Mouse (Mus musculus): Measurements from ENCODE around the gene Cct6b. TPM values are rescaled to one million over a fixed set of nuclear protein-coding genes. Genes with fewer than 3 reads are reported as not detected.

Gene Cct6b
- 0.41 and 0.45 TPM in 2 replicates for polyA plus RNA-seq (2016; fragmentation: Nextera tagmentation; extraction: Ambion mirVana)

DNA sequence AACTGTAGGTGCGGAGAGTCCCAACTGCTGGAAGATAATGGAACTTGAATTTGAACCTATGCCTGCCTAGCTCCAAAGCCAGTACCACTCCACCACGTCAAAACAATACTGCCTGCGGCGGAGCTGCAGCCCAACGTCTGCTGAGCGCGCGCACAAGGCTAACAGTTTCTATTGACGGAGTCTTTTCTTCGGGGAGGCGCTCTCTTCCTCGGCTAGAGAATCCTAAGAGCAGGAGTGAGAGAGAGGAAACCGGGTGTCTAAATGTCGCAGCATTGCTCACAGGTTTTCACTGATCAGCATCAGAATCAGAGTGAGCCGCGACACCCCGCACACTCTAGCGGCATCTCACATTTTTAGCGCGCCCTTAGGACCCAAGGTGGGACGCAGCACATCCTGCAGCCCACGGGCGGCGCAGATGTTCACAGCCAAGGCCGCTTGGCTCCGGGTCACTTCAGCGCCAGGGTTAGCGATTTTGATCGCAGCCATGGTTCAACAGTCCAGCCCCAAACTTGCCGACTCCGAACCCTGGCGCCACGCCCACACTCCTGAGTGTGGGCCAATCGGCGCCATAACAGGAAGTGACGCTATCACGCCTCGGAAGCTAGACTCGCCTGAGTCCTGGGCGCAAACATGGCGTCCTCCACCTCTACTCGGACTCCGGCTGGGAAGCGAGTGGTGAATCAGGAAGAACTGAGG is at the start of gene Cct6b, which contains the start of gene Zfp830:
Cct6b (minus strand) TSS at position 580 of the 696 bp plus-strand sequence.
Zfp830 (plus strand) TSS at position 604 of the 696 bp plus-strand sequence.
- peak within 1 kb of the TSS; percentile 86 for H3K9ac ChIP-seq
- H3K4me2 ChIP-seq (replicated peaks): peak within 1 kb of the TSS; percentile 92
- peak within 1 kb of the TSS; percentile 86 for H3K4me3 ChIP-seq
- under 1% methylated on average over 44 of the region's 44 CpGs for WGBS
- ATAC-seq (ENCODE audit: insufficient number of reproducible peaks, insufficient read depth, low FRiP score, low TSS enrichment): peak; percentile 99
- H3K9me3 ChIP-seq: no peaks in the 10 kb centered on the region
- H3K27ac ChIP-seq: peak within 1 kb of the TSS; percentile 94
- H3K36me3 ChIP-seq: peaks cover 9% of the 10 kb centered on the region; the same call in 1 of the 2 replicates
- peaks cover 22% of the 10 kb centered on the region for H3K4me1 ChIP-seq
- no peaks in the 10 kb centered on the region for H3K27me3 ChIP-seq

DNA sequence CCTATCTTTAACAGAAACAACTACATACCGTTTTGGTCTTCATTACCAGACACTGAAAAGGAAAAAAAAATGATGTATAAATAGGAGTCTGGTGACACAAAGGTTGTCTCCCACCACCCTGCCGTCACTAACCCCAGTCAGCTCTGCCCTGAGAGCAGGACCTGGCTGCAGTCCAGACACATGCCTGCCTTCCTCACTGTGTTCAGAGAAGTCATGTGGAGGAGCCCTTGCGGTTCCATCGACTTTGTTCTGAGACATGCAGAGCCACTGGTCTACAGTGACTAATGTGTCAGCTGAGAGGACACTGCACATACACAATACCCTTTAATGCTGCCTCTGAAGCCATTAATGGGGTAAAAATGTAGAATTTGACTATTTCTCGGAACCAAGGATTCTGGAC is 44.4 kb upstream of the Cct6b start:
- Histone ChIP-seq H3K4me1 (0 out of 2 replicates have a peak, but pooled peaks cover 3% of the 10 kb centered on the region), H3K9me3 (no peaks in the 10 kb centered on the region), H3K27ac (no peak overlapping the region), H3K4me3 (no peak overlapping the region), H3K36me3 (peaks cover 1% of the 10 kb centered on the region), H3K27me3 (no peaks in the 10 kb centered on the region), H3K4me2 (replicated peaks) (no peak overlapping the region), H3K9ac (no peak overlapping the region)
- no peak for ATAC-seq (ENCODE audit: insufficient number of reproducible peaks, insufficient read depth, low FRiP score, low TSS enrichment)
- 72% methylated on average over 5 of the region's 5 CpGs for whole genome bisulfite sequencing

DNA sequence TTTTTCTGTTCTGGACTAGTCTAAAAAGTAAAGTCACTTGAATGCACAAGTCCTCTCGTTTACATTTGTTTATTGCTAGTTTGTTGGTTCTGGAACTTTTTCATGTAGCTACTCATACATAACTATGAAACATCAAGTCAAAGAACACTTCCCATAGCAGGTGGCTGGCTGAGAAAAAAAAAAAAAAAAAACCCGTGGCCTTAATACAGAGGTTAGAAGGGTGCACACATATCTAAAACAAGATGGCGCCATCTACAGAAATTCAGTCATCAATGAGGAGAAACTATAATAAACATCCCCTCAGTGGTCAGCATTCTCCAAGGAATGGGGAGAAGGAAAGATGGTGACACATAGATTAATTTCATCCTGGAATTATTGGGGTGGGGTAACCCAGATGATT is 43.2 kb upstream of the Cct6b start:
- 0 out of 2 replicates have a peak, but pooled peaks cover 3% of the 10 kb centered on the region for H3K4me1 ChIP-seq
- H3K36me3 ChIP-seq: peaks cover 12% of the 10 kb centered on the region
- H3K4me2 ChIP-seq (replicated peaks): no peak overlapping the region
- H3K27me3 ChIP-seq: no peaks in the 10 kb centered on the region
- ATAC-seq (ENCODE audit: insufficient number of reproducible peaks, insufficient read depth, low FRiP score, low TSS enrichment): no peak
- no peaks in the 10 kb centered on the region for H3K9me3 ChIP-seq
- no peak overlapping the region for H3K4me3 ChIP-seq
- no peak overlapping the region for H3K27ac ChIP-seq
- no peak overlapping the region for H3K9ac ChIP-seq
- WGBS: 81% methylated on average over 3 of the region's 3 CpGs

DNA sequence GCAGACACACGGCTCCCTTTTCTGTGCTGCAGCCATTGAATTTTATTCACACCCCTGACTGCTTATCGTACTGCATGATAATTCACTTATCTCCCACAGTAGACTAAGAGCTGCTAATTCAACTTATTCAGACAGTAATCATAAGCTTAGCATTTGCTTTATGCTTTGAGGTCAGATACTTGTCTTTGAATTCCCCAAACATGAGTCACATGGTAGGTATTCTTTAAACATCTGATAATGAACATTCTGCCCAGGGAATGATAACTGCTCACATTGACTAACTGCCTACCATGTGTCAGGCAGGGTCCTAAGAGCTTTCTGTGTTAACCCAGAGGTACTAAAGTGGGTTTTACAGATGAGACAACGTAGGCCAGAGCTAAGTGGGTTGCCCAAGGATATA is 42.5 kb upstream of the Cct6b start:
- Histone ChIP-seq H3K4me3 (no peak overlapping the region), H3K4me1 (no peaks in the 10 kb centered on the region), H3K9ac (no peak overlapping the region), H3K27me3 (no peaks in the 10 kb centered on the region), H3K9me3 (no peaks in the 10 kb centered on the region), H3K36me3 (peaks cover 18% of the 10 kb centered on the region), H3K4me2 (replicated peaks) (no peak overlapping the region), H3K27ac (no peak overlapping the region)
- ATAC-seq (ENCODE audit: insufficient number of reproducible peaks, insufficient read depth, low FRiP score, low TSS enrichment): no peak
- 84% methylated on average over 3 of the region's 3 CpGs for WGBS

DNA sequence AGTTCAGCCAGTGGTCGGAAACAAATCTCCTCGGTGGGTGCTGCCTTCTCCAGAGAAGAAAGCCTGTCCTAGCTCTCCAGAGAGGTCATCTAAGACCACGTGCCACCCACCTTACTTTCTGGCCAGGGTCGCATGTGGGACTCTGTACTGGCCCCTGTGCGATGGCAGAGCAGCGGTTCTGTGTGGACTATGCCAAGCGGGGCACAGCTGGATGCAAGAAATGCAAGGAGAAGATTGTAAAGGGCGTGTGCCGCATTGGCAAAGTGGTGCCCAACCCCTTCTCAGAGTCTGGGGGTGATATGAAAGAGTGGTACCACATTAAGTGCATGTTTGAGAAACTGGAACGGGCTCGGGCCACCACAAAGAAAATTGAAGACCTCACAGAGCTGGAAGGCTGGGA is 19.3 kb upstream of the Cct6b start:
- Histone ChIP-seq H3K9ac (no peak overlapping the region), H3K4me1 (peaks cover 15% of the 10 kb centered on the region), H3K4me3 (no peak overlapping the region), H3K4me2 (replicated peaks) (no peak overlapping the region), H3K27ac (no peak overlapping the region), H3K9me3 (no peaks in the 10 kb centered on the region), H3K27me3 (no peaks in the 10 kb centered on the region), H3K36me3 (peaks cover 45% of the 10 kb centered on the region)
- WGBS: 96% methylated on average over 11 of the region's 11 CpGs
- no peak for ATAC-seq (ENCODE audit: insufficient number of reproducible peaks, insufficient read depth, low FRiP score, low TSS enrichment)

DNA sequence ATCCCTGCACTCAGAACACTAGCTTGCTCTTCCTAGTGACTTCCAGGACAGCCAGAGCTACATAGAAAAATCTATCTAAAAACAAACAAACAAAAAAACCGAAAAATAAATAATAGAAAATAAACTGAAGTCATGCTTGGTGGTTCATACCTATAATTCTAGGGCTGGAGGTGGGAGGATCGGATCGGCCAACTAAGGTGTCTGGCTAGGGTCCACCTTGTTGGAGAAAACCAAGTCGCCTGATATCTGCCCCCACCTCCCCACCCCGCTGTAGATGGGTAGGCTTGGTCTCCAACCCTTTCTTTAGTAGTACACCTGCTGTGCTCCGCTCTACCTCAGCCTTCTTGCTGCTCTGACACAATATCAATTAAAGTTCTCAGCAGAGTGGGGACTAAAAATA is 18.1 kb upstream of the Cct6b start:
- ATAC-seq (ENCODE audit: insufficient number of reproducible peaks, insufficient read depth, low FRiP score, low TSS enrichment): no peak
- Histone ChIP-seq H3K9me3 (no peaks in the 10 kb centered on the region), H3K36me3 (peaks cover 32% of the 10 kb centered on the region; the same call in 1 of the 2 replicates), H3K9ac (peak overlapping the region; percentile 85), H3K4me1 (peaks cover 15% of the 10 kb centered on the region), H3K27ac (0 out of 2 replicates have a peak overlapping the region, but pooled peaks have one; percentile 98), H3K27me3 (no peaks in the 10 kb centered on the region), H3K4me2 (replicated peaks) (peak overlapping the region; percentile 51), H3K4me3 (peak overlapping the region; percentile 65)
- 50% methylated on average over 6 of the region's 6 CpGs for WGBS

DNA sequence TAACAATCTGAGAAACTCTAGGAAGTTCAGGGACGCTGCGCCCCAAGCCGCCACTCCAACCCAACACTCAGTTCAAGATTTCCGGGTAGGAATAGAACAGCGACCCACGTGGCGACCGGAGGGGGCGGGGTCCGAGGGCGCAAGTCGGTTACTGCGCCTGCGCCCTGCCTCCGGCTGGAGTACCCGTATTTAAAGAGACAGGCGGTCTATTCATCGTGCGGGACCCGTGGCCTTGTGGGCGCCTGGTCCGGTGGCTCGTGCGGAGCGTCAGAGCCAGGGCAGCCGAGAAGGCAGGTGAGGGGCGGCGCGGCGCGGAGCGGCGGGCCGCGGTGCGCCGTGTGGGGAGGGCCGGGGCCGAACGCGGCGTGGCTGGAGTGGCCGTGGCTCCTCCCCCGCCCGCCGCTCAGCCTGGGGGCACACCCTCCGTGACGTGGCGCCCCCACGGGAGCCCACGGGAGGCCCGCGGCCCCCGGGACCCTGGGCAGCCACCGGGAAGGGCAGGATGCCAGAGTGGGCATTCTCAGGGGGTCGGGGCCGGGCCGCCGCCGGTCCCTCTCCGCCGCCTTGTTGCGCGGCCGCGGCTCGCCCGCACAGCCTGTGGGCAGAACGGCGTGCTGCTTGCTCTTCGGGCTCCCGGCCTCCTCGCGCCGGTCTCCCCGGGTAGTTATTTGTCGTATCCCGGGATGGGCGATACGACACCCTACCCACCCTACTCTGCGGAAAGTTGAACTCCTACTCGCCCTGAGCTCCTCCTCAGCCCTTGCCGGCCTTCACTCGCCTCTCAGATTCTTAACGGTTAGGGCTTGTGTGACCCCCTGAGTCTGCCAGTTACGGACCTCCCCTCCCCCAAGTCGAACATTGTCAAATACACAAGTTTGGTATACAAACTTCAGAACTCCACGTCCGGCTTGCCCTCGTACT is 17.1 kb upstream of the Cct6b start, which contains the start of gene Lig3:
Lig3 (plus strand) TSS at position 126 of the 921 bp plus-strand sequence.
- no peaks in the 10 kb centered on the region for H3K27me3 ChIP-seq
- peaks cover 15% of the 10 kb centered on the region for H3K4me1 ChIP-seq
- peaks cover 23% of the 10 kb centered on the region; the same call in 1 of the 2 replicates for H3K36me3 ChIP-seq
- H3K9ac ChIP-seq: peak within 1 kb of the TSS; percentile 85
- H3K27ac ChIP-seq: peak within 1 kb of the TSS; percentile 98
- peak within 1 kb of the TSS; percentile 51 for H3K4me2 ChIP-seq (replicated peaks)
- under 1% methylated on average over 64 of the region's 90 CpGs for WGBS
- no peaks in the 10 kb centered on the region for H3K9me3 ChIP-seq
- peak within 1 kb of the TSS; percentile 65 for H3K4me3 ChIP-seq
- peak; percentile 87 for ATAC-seq (ENCODE audit: insufficient number of reproducible peaks, insufficient read depth, low FRiP score, low TSS enrichment)

DNA sequence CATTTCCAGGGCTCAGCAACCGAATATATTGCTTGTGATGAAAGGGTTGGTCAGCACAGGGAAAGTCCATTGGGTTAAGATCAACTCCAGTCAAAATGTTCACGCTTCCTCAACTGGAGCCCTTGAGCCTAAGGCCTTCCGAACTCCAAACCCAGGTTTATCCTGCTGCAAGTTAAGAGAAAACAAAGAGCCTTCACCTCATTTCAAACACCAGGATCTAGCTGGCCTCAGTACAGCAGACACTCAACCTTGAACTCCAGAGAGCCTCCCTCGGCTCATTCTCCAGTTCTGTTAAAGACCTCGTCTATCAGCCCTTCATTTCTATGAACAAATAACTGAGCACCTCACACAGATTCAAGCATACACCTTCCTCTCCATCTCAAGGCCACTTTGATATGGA is 16.0 kb upstream of the Cct6b start:
- Histone ChIP-seq H3K4me1 (peaks cover 15% of the 10 kb centered on the region), H3K9ac (peak overlapping the region; percentile 85), H3K4me2 (replicated peaks) (peak overlapping the region; percentile 51), H3K27me3 (no peaks in the 10 kb centered on the region), H3K9me3 (no peaks in the 10 kb centered on the region), H3K27ac (no peak overlapping the region), H3K4me3 (peak overlapping the region; percentile 65), H3K36me3 (peaks cover 12% of the 10 kb centered on the region; the same call in 1 of the 2 replicates)
- 51% methylated on average over 5 of the region's 5 CpGs for WGBS
- no peak for ATAC-seq (ENCODE audit: insufficient number of reproducible peaks, insufficient read depth, low FRiP score, low TSS enrichment)

DNA sequence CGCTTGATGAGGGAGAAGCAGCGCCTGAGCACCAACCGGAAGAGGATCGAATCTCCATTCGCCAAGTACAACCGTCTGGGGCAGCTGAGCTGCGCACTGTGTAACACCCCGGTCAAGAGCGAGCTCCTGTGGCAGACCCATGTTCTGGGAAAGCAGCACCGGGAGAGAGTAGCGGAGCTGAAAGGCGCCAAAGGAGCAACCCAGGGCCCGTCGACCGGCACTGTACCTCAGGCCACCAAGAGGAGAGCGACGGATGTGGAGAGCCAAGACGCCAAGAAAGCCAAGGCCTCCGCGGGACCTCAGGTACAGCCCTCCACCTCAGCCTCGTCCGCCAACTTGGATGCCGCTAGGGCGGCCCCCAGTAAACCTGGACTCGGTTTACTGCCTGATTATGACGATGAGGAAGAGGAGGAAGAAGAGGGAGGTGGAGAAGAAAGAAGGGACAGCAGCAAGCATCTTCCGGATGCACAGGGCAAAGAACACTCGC is 360 bp upstream of the Cct6b start:
- Histone ChIP-seq H3K27ac (peak overlapping the region; percentile 94), H3K4me1 (peaks cover 22% of the 10 kb centered on the region), H3K9me3 (no peaks in the 10 kb centered on the region), H3K4me2 (replicated peaks) (peak overlapping the region; percentile 92), H3K36me3 (peaks cover 14% of the 10 kb centered on the region; the same call in 1 of the 2 replicates), H3K9ac (peak overlapping the region; percentile 86), H3K27me3 (no peaks in the 10 kb centered on the region), H3K4me3 (peak overlapping the region; percentile 86)
- ATAC-seq (ENCODE audit: insufficient number of reproducible peaks, insufficient read depth, low FRiP score, low TSS enrichment): peak; percentile 75
- WGBS: under 1% methylated on average over 28 of the region's 28 CpGs

DNA sequence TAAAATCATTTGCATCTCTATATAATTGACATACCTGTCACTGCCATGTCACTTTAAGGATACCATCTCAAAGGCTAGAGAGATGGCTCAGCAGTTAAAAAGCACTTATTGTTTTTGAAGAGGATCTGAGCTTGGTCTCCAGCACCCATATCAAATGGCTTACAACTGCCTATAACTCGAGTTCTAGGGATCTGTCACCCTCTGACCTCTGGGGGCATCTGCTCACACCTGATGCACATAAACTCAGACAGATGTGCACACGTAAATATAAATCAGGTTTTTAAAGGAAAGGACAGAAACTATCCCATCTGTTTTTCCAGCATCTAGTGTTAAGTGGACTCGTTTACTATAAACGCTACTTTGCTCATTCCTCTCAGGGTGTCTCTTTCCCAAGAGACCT is 860 bp downstream of the Cct6b start:
- Histone ChIP-seq H3K4me3 (peak overlapping the region; percentile 86), H3K27ac (peak overlapping the region; percentile 94), H3K27me3 (no peaks in the 10 kb centered on the region), H3K9me3 (no peaks in the 10 kb centered on the region), H3K36me3 (0 out of 2 replicates have a peak, but pooled peaks cover 2% of the 10 kb centered on the region), H3K9ac (peak overlapping the region; percentile 86; the same call in 1 of the 2 replicates), H3K4me1 (peaks cover 22% of the 10 kb centered on the region), H3K4me2 (replicated peaks) (peak overlapping the region; percentile 92)
- ATAC-seq (ENCODE audit: insufficient number of reproducible peaks, insufficient read depth, low FRiP score, low TSS enrichment): no peak
- 13% methylated on average over 4 of the region's 4 CpGs for WGBS

DNA sequence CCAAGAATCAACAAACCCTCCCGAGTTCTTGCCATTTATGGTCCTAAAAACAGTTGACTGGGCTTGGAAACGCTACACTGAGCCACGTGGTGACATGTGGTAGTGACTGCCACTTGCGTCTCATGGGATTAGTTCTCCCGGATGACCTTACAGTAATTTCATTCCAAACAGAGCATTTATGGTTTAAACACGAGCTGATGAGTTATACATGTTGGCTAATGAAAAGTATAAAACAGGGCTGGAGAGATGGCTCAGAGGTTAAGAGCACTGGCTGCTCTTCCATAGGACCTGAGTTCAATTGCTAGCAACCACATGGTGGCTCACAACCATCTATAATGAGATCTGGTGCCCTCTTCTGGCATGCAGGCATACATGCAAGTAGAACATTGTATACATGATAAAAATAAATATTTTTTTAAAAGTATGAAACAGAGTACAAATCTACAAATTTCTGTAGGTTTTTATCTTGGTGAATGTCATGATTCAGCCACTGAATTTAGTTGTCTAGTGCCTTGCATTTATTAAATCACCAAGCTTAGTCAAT is 1.8 kb downstream of the Cct6b start:
- no peaks in the 10 kb centered on the region for H3K9me3 ChIP-seq
- H3K27me3 ChIP-seq: no peaks in the 10 kb centered on the region
- H3K4me3 ChIP-seq: no peak overlapping the region
- whole genome bisulfite sequencing: 85% methylated on average over 6 of the region's 6 CpGs
- 0 out of 2 replicates have a peak, but pooled peaks cover 2% of the 10 kb centered on the region for H3K36me3 ChIP-seq
- no peak overlapping the region for H3K27ac ChIP-seq
- ATAC-seq (ENCODE audit: insufficient number of reproducible peaks, insufficient read depth, low FRiP score, low TSS enrichment): no peak
- peaks cover 22% of the 10 kb centered on the region for H3K4me1 ChIP-seq
- H3K4me2 ChIP-seq (replicated peaks): no peak overlapping the region
- H3K9ac ChIP-seq: no peak overlapping the region
